Mouse (Mus musculus): ENCODE results near the gene Stat5b.

DNA sequence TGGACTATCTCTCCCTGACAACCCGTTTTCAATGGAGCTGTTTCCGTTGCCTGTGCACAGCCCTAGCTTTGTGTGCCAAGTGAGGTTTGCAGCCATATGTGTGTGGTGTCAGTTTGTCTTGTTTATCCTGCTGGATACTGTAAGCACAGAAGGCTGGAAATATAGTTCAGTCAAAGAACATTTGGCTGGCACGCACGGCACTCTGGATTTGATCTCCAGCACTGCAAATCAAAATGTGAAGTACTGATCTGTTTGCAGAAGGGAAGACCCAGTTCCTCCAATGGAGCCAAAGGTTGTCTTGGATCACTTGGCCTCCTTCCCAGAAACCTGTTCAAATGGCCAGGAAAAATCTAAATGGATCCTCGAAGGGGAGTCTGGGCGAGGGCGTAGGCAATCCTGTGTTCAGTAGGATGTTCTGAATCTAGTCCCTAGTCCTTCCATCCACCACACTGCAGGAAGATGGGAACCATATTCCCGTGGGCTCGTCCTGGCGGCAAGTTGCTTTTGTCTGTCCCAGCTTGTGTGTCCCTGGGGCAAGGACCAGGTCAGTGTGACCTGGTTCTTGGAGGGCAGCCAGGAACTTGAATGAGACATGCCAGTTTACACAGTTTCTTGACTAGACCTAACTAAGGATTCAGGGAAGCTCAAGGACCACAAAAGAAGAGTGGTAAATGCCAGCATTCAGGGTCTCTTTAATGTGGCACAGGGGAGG is 19.9 kb upstream of the Stat5b start:
- TF ChIP-seq TAL1 (IDR thresholded peaks at IDR 0.05; ENCODE audit: low read length) = no peak
- TF ChIP-seq HCFC1 (IDR thresholded peaks at IDR 0.05; ENCODE audit: low read depth, low read length) = no peak
- TF ChIP-seq POLR2A (IDR thresholded peaks at IDR 0.05; ENCODE audit: control insufficient read depth in 1 of 2, insufficient read depth in 1 of 2, low read depth in 1 of 2, low read length in 2 of 2, poor library complexity in 1 of 2) = no peak
- TF ChIP-seq POLR2AphosphoS5 (IDR thresholded peaks at IDR 0.05; ENCODE audit: borderline replicate concordance, low read depth, low read length) = no peak
- TF ChIP-seq NRF1 (IDR thresholded peaks at IDR 0.05; ENCODE audit: insufficient read depth, low read depth, low read length, poor library complexity, severe bottlenecking) = no peak
- TF ChIP-seq EP300 (IDR thresholded peaks at IDR 0.05; ENCODE audit: low read depth in 1 of 2, low read length in 2 of 2) = no peak
- no peak for TF ChIP-seq BHLHE40 (IDR thresholded peaks at IDR 0.05; ENCODE audit: borderline replicate concordance, low read depth, low read length)
- TF ChIP-seq E2F4 (IDR thresholded peaks at IDR 0.05; ENCODE audit: borderline replicate concordance, low read depth, low read length) = no peak
- TF ChIP-seq USF1 (IDR thresholded peaks at IDR 0.05; ENCODE audit: low read depth, low read length) = no peak
- TF ChIP-seq CTCF (IDR thresholded peaks at IDR 0.05 in 2 of 3, conservative IDR thresholded peaks at IDR 0.05 in 1 of 3; ENCODE audit: control insufficient read depth in 1 of 3, insufficient read depth in 1 of 3, low read depth in 2 of 3, low read length in 3 of 3, poor library complexity in 1 of 3, severe bottlenecking in 1 of 3) = no peak
- TF ChIP-seq UBTF (IDR thresholded peaks at IDR 0.05; ENCODE audit: borderline replicate concordance, insufficient read depth, low read depth, low read length) = no peak
- TF ChIP-seq SMC3 (IDR thresholded peaks at IDR 0.05; ENCODE audit: low read depth, low read length) = no peak

Data from MEL (cell line).